In the genomic region with DNA sequence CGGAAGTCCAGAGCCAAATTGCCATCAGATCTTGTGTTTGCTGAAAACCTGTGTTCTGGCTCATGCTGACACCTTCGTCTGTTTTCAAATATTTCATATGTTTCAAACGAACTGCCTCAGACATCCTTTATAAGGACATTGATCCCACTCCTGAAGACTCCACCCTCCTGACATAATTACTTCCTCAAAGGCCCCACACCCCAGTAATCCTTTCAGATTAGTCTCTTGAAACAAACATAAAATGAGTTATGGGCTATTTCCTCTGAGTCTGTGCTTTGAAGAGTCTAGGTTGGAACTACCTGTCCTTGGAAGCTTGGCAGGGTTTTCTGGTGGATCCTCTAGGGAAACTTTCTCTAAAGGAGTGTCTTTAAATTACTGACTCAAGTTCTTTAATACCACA, we compare ENCODE assay signal across 26 mouse cellular contexts. TPM values are rescaled to one million over a fixed set of nuclear protein-coding genes. Genes with fewer than 3 reads are reported as not detected.
DNase-seq lines count a peak whose midpoint lies in the region; ATAC-seq lines count a peak whose summit lies in the region.
"Had no signal": no experiment of that assay in that cellular context is flagged by ENCODE, and none has a peak within 500 bp of the region (broad histone marks: within the 10 kb centered on the region; RNA-seq: fewer than 3 reads in every experiment).

No protein-coding gene starts in this region.

- H3K4me1 ChIP-seq in intestine, embryonic 15.5 days (replicated peaks) = no peaks in the 10 kb centered on the region
- H3K4me1 ChIP-seq in intestine, embryonic 16.5 days (ENCODE audit: control insufficient read depth, insufficient read depth, low read length) = 0 out of 2 replicates have a peak, but pooled peaks cover 3% of the 10 kb centered on the region
- H3K4me1 ChIP-seq: embryonic facial prominence, embryonic 13.5 days; embryonic facial prominence, embryonic 15.5 days; forebrain, embryonic 13.5 days; forebrain, embryonic 15.5 days had no signal

- intact Hi-C loops in gastrocnemius, postnatal 36 days (cut with DNase I) = no loop called here
- intact Hi-C loops in left cerebral cortex, postnatal 14 days (cut with DNase I) = no loop called here

- no peak overlapping the region for H3K4me2 ChIP-seq in intestine, embryonic 15.5 days (replicated peaks)
- H3K4me2 ChIP-seq in intestine, embryonic 16.5 days (ENCODE audit: low read depth, low read length) = no peak overlapping the region
- H3K4me2 ChIP-seq: embryonic facial prominence, embryonic 13.5 days; embryonic facial prominence, embryonic 15.5 days; forebrain, embryonic 13.5 days; forebrain, embryonic 15.5 days had no signal

- no peaks in the 10 kb centered on the region for H3K27me3 ChIP-seq in intestine, embryonic 15.5 days (replicated peaks)
- no peaks in the 10 kb centered on the region for H3K27me3 ChIP-seq in intestine, embryonic 16.5 days (replicated peaks; ENCODE audit: control insufficient read depth, insufficient read depth, low read length)
- H3K27me3 ChIP-seq: embryonic facial prominence, embryonic 13.5 days; embryonic facial prominence, embryonic 15.5 days; forebrain, embryonic 13.5 days; forebrain, embryonic 15.5 days had no signal

- H3K9me3 ChIP-seq in intestine, embryonic 15.5 days = no peaks in the 10 kb centered on the region
- no peaks in the 10 kb centered on the region for H3K9me3 ChIP-seq in intestine, embryonic 16.5 days (ENCODE audit: control insufficient read depth, low read length)
- H3K9me3 ChIP-seq: embryonic facial prominence, embryonic 13.5 days; embryonic facial prominence, embryonic 15.5 days; forebrain, embryonic 10.5 days; forebrain, embryonic 13.5 days; forebrain, embryonic 15.5 days had no signal

- H3K36me3 ChIP-seq in intestine, embryonic 15.5 days = no peaks in the 10 kb centered on the region
- H3K36me3 ChIP-seq in intestine, embryonic 16.5 days (ENCODE audit: control insufficient read depth, insufficient read depth, low read length) = no peaks in the 10 kb centered on the region
- H3K36me3 ChIP-seq: embryonic facial prominence, embryonic 13.5 days; embryonic facial prominence, embryonic 15.5 days; forebrain, embryonic 10.5 days; forebrain, embryonic 15.5 days had no signal

- no peak overlapping the region for H3K27ac ChIP-seq in intestine, embryonic 15.5 days
- H3K27ac ChIP-seq in intestine, embryonic 16.5 days (ENCODE audit: low read length) = no peak overlapping the region
- H3K27ac ChIP-seq: embryonic facial prominence, embryonic 13.5 days; embryonic facial prominence, embryonic 15.5 days; forebrain, embryonic 10.5 days; forebrain, embryonic 13.5 days; forebrain, embryonic 15.5 days had no signal

- peak; percentile 13 for DNase-seq in adrenal gland, postnatal 14 days
- no peak for DNase-seq in adrenal gland, postnatal 4 days (ENCODE audit: low spot score in 2 of 2)
- DNase-seq in large intestine, adult 2 months (ENCODE audit: low read depth, low spot score) = peak; percentile 31
- DNase-seq in gastrocnemius, postnatal 36 days = no peak
- no peak for DNase-seq in left cerebral cortex, postnatal 14 days (ENCODE audit: low spot score in 2 of 2)
- DNase-seq: adrenal gland, adult 8-10 months; cerebellum, adult 11 months; cerebellum, adult 18-20 months; cerebellum, adult 8-10 months; cerebellum, adult 9-11 months; cerebellum, postnatal 14 days; cerebellum, postnatal 36 days; embryo, embryonic 11 days; forebrain, postnatal 0 days had no signal

- H3K4me3 ChIP-seq in intestine, embryonic 15.5 days (replicated peaks) = no peak overlapping the region
- no peak overlapping the region for H3K4me3 ChIP-seq in intestine, embryonic 16.5 days (ENCODE audit: low read length)
- H3K4me3 ChIP-seq: embryonic facial prominence, embryonic 13.5 days; embryonic facial prominence, embryonic 15.5 days; erythroblast, embryonic 14.5 days; forebrain, embryonic 10.5 days; forebrain, embryonic 13.5 days; forebrain, embryonic 15.5 days had no signal

- ATAC-seq in intestine, embryonic 15.5 days = 0 out of 2 replicates have a peak, but pooled peaks have one; percentile 36
- ATAC-seq in intestine, embryonic 16.5 days = peak; percentile 46; the same call in 1 of the 2 replicates
- ATAC-seq: forebrain, embryonic 13.5 days; forebrain, embryonic 15.5 days; forebrain, postnatal 0 days had no signal

- no peak overlapping the region for H3K9ac ChIP-seq in intestine, embryonic 15.5 days
- H3K9ac ChIP-seq in intestine, embryonic 16.5 days (ENCODE audit: low read depth, low read length) = no peak overlapping the region
- H3K9ac ChIP-seq: embryonic facial prominence, embryonic 13.5 days; embryonic facial prominence, embryonic 15.5 days; forebrain, embryonic 13.5 days; forebrain, embryonic 15.5 days; forebrain, postnatal 0 days had no signal

- 56% methylated on average over 3 of the region's 3 CpGs for WGBS in intestine, embryonic 15.5 days
- 60% methylated on average over 3 of the region's 3 CpGs for WGBS in intestine, embryonic 16.5 days
- 30% methylated on average over 3 of the region's 3 CpGs for WGBS in large intestine, adult 2 months

RNA-seq across cellular contexts. Expression of a gene that starts 53.2 kb away (rescaled TPM):
- total RNA-seq in adrenal gland, postnatal 14 days (2021) = 34.1 and 38.2 TPM in 2 replicates
- total RNA-seq in adrenal gland, postnatal 4 days (2021) = 10 to 100 TPM in 1 of 2 experiments, 1 to 10 TPM in 1; 9.3 to 11.3 TPM
- 3.7 and 4.2 TPM in 2 replicates for polyA plus RNA-seq in intestine, embryonic 15.5 days (2015; fragmentation: Nextera tagmentation; extraction: Ambion mirVana)
- 3.8 and 5.3 TPM in 2 replicates for polyA plus RNA-seq in intestine, embryonic 16.5 days (2015; fragmentation: Nextera tagmentation; extraction: Ambion mirVana)
- 0.64 and 2.3 TPM in 2 replicates for polyA plus RNA-seq in large intestine, adult 2 months (2012; rRNA removed)
- under 1 TPM; 0.31 to 0.72 TPM for total RNA-seq in gastrocnemius, postnatal 36 days (2021)
- 1 to 10 TPM; 6.2 to 7.3 TPM for total RNA-seq in left cerebral cortex, postnatal 14 days (2021)
- total RNA-seq: common myeloid progenitor, adult 5-6 weeks; ES-E14; MEL had no signal
- polyA plus RNA-seq: embryonic facial prominence, embryonic 11.5 days; erythroblast, embryonic 14.5 days had no signal

Comparison
In these comparisons a context has a peak if more than half of its experiments do, and no peak if none do; other contexts are left out.
1. DNase-seq: peak in adrenal gland, postnatal 14 days (single experiment) and large intestine, adult 2 months (single experiment); none in adrenal gland, postnatal 4 days (0 of 2), gastrocnemius, postnatal 36 days (0 of 2) and left cerebral cortex, postnatal 14 days (0 of 2).
2. RNA of a gene that starts 53.2 kb away (total RNA-seq): 34.1 to 38.2 TPM in adrenal gland, postnatal 14 days, 9.3 to 11.3 TPM in adrenal gland, postnatal 4 days and 6.2 to 7.3 TPM in left cerebral cortex, postnatal 14 days; 0.31 to 0.72 TPM in gastrocnemius, postnatal 36 days; every median in the first group is over 4 times any median in the second.